Mouse (Mus musculus): ENCODE results near the gene Lcp1. TPM values are rescaled to one million over a fixed set of nuclear protein-coding genes. Genes with fewer than 3 reads are reported as not detected.
A peak's percentile ranks its signal among the peaks of the same experiment; 100 is the strongest.
"Not testable (repeated sequence)": the region's sequence is repeated elsewhere in the genome, so short reads cannot be mapped to it uniquely, and the experiment has no call there.

The Lcp1 gene
- total RNA-seq (2021), result 1 to 10 TPM; 8.5 to 8.8 TPM
- long read RNA-seq, partial matches to known transcripts, result 7 of 9 reads
- long read RNA-seq, other reads (novel, unspliced or antisense), result 2 of 9 reads

DNA sequence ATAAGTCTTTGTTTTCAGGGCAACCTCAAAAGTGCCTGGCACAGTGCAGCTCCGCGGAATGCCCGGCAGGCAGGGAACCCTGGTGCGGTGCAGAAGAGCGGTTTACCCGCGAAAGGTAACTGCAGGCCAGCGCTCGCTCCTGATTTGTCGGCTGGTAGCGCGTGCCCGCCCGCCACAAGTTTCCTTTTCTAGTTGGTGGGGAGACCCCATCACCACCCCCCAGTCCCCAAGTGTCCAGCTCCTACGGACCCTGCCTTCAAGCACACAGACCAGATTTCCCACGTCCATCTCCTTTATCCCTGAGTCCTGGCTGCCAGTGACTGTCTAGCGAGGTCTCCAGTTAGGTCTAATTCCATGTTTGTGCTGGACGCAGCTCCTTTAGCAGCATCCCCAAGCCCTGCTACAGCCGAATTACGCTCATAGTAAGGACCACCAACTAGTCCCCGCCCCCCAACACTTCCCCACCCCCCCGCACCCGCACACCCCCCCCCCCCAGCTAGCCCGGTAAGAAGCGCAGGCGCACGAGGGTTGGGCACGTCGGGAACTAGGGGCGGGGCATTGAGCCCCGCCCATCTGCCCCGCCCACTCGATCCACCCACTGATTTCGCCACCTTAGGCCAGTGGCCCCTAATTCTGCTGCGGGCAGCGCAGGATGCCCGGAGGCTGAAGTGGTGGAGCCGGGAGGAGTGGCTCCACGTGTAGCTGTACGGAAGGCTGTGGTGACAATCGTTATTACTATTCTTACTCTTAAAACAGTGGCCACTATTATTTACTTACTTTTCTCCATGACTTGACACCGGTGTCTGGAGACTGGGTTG is at the start of gene Lcp1, which contains the start of gene Lrrc63:
TSS of gene Lcp1 (plus strand) at position 601 of the 818 bp plus-strand sequence.
TSS of gene Lrrc63 (minus strand) at position 381 of the 818 bp plus-strand sequence.
- peak; percentile 55 to 65 for DNase-seq (ENCODE audit: low spot score in 2 of 2)

DNA sequence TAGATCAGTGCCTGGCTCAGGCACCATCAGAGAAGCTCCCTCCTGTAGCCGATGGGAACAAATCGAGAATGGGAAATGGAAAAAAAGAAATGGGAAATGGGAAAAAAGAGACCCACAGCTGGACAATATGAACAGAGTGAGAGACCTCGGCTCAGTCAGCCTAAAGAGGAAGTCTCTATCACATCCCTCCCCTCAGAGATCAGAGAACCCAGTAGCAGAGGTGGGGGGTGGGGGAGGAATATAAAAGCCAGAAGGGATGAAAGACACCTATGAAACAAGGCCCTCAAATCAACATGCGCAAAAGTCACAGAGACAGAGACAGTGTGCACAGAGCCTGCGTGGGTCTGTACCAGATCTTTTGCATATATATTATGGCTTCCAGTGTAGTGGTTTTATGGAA is 27.9 kb upstream of the Lcp1 start:
- DNase-seq (ENCODE audit: low spot score in 2 of 2), result no peak

- no peak for DNase-seq (ENCODE audit: low spot score in 2 of 2)
These were observed 9.2 kb upstream of the Lcp1 start for GRCm38 (mm10) chr14:75121658-75122057.

DNA sequence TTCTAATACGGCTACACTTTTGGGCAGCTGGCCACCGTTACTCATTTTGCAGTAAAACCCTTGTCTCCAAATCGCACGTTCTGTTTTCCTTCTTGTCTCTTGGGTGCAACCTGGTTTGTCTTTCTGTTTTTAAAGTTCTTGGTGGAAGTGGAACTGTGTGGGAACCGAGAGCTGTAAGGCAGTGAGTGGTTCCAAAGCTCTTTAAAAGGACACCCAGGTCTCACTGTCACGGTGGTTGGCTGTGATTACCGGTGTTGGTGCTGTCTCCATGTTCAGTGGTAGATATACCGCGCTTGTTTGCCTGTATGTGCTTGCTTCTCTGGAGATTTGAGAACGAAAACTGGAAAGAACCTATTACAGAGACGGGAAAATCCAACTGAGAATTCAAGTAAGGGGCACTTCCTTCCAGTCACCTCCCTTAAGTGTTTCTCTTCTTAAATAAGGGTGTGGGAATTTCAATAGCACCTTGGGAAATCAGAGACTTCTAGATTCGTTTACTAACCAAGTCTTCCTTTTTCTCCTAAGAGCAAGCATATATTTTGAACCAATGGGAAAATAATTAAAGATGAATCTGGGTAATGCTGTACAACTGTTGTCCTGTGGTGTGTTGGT is 529 bp downstream of the Lcp1 start:
- DNase-seq (ENCODE audit: low spot score in 2 of 2), result no peak

DNA sequence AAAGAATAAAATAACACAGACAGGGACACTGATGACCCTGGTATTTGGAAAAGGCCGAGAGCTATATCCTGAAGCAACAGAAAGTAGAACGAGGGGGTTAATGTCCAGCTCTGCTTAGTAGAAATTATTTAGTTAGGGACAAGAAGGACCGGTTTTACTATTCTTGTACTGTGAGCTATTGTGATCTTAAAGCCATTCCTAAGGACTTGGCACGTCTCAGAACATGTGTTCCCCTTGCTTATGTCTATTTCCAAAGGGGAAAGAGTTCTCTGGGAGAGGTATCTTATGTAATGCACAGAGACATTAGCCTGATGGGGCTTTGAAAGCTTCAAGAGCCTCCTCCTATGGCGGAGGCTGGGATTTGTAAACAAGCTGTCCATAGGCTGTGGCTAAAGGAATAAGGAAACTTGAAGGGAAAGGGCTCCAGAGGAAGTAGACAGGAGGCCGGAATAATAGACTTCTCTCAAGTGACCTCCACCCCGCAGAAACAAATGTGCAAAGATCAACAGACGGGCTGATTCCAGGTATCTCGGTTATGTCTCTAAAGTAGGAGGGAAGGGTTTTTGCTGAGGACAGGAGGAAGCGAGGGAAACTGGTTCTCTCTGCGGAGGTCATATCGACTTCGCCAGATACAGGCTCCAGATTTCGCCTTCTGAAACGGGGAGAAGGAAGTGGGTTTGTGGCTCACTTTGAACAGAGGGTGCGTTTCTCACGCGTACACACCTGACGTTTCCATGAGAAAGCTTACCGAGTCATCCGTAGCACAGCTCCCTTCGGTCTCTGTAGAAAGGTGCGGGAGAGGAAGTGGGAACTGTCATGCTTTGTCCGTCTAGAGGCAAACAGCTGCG is 5.4 kb downstream of the Lcp1 start:
- DNase-seq (ENCODE audit: low spot score in 2 of 2), result no peak

DNA sequence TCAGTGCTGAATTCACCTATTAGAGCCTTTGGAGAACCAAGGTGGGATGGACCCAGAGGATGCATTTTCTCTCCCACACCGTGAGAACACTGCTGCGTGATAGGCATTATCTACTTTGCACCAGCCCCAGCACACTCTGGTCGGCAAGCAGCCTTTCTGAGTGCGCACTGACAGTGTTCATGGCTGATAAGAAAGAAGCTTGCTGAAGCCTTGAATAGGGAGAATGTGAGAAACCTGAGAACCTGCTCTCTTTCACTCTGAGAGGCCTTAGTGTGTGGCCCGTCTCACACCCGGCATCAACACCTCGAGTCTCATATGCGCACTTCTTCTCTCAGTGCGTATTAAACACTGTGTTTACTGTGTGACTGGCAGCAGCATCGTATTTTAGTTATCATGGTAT is 7.6 kb downstream of the Lcp1 start:
- DNase-seq (ENCODE audit: low spot score in 2 of 2), result no peak

- no peak for DNase-seq (ENCODE audit: low spot score in 2 of 2)
These were observed 8.3 kb downstream of the Lcp1 start for GRCm38 (mm10) chr14:75139225-75139624.

- not testable (repeated sequence) for DNase-seq (ENCODE audit: low spot score in 2 of 2)
These were observed 16.8 kb downstream of the Lcp1 start for GRCm38 (mm10) chr14:75147706-75148105.

DNA sequence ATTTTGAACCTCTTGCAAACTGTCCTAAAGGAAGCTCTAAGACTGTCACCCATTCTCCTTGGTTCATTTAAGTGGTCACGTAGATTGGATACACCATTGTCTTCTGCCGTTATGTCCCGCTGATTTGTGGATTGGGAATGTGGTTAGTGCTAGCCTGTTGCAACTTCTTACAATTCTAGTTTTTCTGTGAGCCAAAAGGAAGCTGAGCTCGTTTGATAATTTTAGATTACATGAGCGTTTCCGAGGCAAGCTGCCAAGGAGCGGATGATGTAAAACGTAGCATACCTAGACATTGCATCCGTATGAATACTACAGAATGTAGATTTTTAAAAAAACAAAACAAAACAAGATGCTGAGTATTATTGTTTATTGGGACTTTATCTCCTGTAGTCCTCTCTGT is 17.3 kb downstream of the Lcp1 start:
- DNase-seq (ENCODE audit: low spot score in 2 of 2), result no peak

DNA sequence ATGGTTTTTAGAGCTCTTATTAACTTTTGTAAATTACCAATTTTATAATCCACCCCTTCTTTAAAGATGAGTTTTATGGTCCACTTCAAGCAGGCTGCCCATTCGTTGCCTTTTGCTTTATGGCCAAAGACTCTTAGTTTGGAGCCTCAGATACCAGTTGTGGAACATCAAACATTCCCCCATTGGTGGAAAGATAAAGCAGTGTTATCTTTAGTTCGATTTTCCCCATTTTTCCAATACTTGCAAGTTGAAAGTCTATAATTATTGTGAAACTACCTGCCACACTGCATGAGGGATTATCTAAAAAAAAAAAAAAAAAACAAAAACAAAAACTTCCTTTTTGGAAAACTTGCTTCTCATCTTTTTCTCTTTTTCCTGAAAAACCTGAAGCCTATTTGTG is 19.8 kb downstream of the Lcp1 start:
- DNase-seq (ENCODE audit: low spot score in 2 of 2), result no peak

GRCm38 (mm10) chr14:75151146-75151545 is 20.2 kb downstream of the Lcp1 start:
- DNase-seq (ENCODE audit: low spot score in 2 of 2), result no peak

GRCm38 (mm10) chr14:75154481-75154880 is 23.6 kb downstream of the Lcp1 start:
- DNase-seq (ENCODE audit: low spot score in 2 of 2), result no peak

GRCm38 (mm10) chr14:75159375-75159774 is 28.5 kb downstream of the Lcp1 start:
- DNase-seq (ENCODE audit: low spot score in 2 of 2), result no peak

DNA sequence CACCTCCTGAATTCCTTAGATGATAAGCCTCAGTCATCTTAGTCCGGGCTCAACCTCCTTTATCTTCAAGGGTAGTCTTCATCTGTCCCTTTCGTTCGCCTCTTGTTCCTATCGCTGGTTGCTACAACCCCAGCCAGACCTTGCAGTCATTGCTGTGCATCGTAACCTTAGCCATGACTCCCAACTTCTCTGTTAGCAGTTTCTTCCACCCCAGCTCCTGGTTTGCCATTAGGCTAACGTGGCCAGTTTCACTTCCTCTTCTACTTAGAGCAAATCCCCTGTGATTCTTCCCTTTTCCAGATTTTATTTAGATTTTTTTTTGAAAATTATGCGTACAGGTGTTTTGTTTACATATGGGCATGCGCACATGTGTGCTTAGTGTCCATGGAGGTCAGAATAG is 33.0 kb downstream of the Lcp1 start:
- DNase-seq (ENCODE audit: low spot score in 2 of 2), result no peak

- no peak for DNase-seq (ENCODE audit: low spot score in 2 of 2)
These were observed 33.4 kb downstream of the Lcp1 start for GRCm38 (mm10) chr14:75164345-75164744.

DNA sequence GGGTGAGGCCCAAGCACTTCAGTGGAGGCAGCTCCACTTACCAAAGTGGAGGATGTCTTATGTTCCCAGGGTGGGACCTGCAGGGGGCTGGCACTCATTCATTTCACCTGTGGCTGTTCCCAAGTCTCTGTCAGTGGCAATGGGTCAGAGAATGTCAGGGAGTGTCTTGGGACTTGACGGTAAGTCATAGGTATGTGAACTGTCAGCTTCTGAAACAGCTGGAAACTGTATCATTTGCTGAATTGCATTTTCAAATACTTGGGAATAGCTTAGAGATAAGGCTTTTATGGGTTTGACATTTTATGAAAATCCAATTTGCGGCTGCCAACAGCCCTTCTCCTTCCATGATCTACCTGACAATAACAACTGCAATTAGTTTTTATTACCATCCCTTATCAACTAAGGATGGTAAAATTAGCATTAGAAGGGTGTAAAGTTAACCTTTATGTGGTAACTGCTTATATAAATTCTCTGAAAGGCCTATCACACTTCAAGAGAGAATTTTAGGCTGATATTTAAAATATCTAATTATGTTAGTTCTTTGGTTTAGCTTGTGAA is 34.8 kb downstream of the Lcp1 start:
- DNase-seq (ENCODE audit: low spot score in 2 of 2), result no peak

DNA sequence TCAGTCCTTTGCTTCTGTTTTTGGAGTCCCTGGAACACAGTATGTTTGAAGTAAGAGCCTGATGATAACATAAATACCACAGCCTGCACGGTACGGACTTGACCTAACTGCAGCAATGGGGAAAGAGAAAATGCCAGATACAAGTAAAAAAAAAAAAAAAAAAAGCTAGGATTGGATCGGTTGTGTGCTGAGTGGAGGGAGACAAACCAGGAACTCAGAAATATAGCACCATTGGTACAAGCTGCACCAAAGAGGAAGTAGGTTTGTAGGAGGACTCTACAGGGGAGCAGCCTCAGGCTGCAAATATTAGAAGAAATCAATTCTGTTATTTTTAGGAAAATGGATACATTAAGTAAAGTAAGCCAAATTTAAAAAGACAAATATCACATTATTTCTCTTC is 37.6 kb downstream of the Lcp1 start:
- DNase-seq (ENCODE audit: low spot score in 2 of 2), result no peak

- no peak for DNase-seq (ENCODE audit: low spot score in 2 of 2)
These were observed 39.6 kb downstream of the Lcp1 start for GRCm38 (mm10) chr14:75170546-75170945.

DNA sequence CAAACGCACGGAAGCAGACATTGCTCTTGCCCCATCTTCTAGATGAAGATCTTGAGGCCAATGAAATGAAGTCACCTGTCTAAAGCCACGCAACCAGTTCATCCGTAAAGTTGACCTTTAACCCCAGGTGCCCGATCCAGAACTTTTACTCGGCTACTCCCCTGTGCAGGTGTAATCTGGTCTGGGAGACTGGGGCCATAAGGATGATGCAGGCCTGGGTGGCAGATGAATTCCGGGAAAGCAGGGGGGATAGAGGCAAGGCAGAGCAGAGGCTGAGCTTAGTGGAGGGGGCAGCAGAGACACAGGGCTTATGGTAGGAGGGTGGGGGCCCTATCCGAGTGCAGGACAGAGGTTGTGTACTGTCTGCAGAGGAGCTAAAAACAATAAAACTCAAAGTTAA is 43.4 kb downstream of the Lcp1 start:
- no peak for DNase-seq (ENCODE audit: low spot score in 2 of 2)

DNA sequence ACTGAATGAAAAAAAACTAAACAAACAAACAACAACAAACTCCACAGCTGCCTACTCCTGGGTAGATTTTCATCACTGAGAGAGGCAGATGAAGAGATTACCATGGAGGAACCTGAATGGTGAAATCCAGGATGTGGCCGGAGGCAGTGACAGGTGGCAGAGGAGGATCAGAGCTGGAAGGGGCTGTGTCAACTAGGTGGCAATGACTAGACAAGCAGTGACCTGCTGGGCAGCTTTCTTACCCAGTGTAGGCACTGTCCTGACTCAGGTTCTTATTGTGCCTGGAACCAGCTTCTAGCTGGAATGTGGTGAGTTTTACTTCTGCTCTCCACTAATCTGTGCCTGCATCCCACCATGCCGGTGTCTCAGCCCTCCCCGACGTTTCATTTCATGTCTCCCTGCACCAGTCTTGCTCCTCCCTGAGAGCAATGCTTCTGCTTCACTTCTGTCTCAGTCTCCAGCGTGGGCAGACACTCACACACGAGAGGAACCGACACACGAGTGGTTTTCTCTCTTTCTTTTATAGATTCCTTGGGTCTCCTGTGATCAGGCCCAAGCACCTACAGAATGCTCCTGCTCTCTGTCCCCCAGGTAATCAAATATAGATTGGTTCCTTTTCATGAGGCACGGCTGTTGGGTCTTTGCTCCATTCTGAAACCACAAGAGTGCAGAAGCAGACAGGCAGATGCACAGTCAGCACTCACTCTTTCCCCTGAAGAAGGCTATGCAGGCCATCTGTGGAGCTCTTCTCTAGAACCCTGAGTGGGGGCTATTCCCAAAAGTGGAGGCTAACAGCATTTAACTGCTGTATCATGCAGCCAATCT is 44.0 kb downstream of the Lcp1 start:
- DNase-seq (ENCODE audit: low spot score in 2 of 2), result no peak
